In genomic region chr1:183845135-183845534, GRCm38 (mm10) we compare ENCODE assay signal across 19 mouse cellular contexts.
DNase-seq lines count a peak whose midpoint lies in the region; ATAC-seq and TF ChIP-seq lines count a peak whose summit lies in the region.
"Had no signal": no experiment of that assay in that cellular context is flagged by ENCODE, and none has a peak within 500 bp of the region (broad histone marks: within the 10 kb centered on the region; RNA-seq: fewer than 3 reads in every experiment).

No protein-coding gene starts in this region.

- no peaks in the 10 kb centered on the region for H3K36me3 ChIP-seq in liver, embryonic 11.5 days (ENCODE audit: control insufficient read depth, insufficient read depth, low read length)
- no peaks in the 10 kb centered on the region for H3K36me3 ChIP-seq in liver, postnatal 0 days (replicated peaks; ENCODE audit: insufficient read depth, low read length)
- H3K36me3 ChIP-seq: embryonic facial prominence, embryonic 12.5 days; forebrain, embryonic 15.5 days; heart, embryonic 15.5 days; hindbrain, embryonic 13.5 days had no signal

- H3K9ac ChIP-seq in liver, embryonic 11.5 days (ENCODE audit: low read depth, low read length): no peak overlapping the region
- H3K9ac ChIP-seq in liver, postnatal 0 days (replicated peaks): no peak overlapping the region
- H3K9ac ChIP-seq: embryonic facial prominence, embryonic 12.5 days; forebrain, embryonic 15.5 days; heart, embryonic 15.5 days; hindbrain, embryonic 13.5 days had no signal

- H3K4me3 ChIP-seq in liver, embryonic 11.5 days (ENCODE audit: low read depth, low read length): no peak overlapping the region
- H3K4me3 ChIP-seq in liver, postnatal 0 days (ENCODE audit: low read depth, low read length): no peak overlapping the region
- H3K4me3 ChIP-seq: embryonic facial prominence, embryonic 12.5 days; forebrain, embryonic 15.5 days; heart, embryonic 15.5 days; hindbrain, embryonic 13.5 days had no signal

- 39% methylated on average over 4 of the region's 4 CpGs for WGBS in liver, embryonic 11.5 days
- 40% methylated on average over 4 of the region's 4 CpGs for WGBS in liver, postnatal 0 days (ENCODE audit: insufficient replicate concordance)

- no peaks in the 10 kb centered on the region for H3K27me3 ChIP-seq in liver, embryonic 11.5 days (replicated peaks; ENCODE audit: control insufficient read depth, insufficient read depth, low read length)
- H3K27me3 ChIP-seq in liver, postnatal 0 days (ENCODE audit: insufficient read depth, low read length): no peaks in the 10 kb centered on the region
- H3K27me3 ChIP-seq: CH12.LX; embryonic facial prominence, embryonic 12.5 days; forebrain, embryonic 15.5 days; heart, embryonic 15.5 days; hindbrain, embryonic 13.5 days had no signal

- TF ChIP-seq EP300 in liver, postnatal 0 days (IDR thresholded peaks at IDR 0.05; ENCODE audit: low read depth): peak; percentile 63; the same call in 1 of the 2 replicates

- TF ChIP-seq POLR2A in brain, embryonic 14.5 days (IDR thresholded peaks at IDR 0.05; ENCODE audit: borderline replicate concordance, extremely low read depth, insufficient read depth, insufficient read length, poor library complexity, severe bottlenecking): no peak

- H3K9me3 ChIP-seq in liver, embryonic 11.5 days (ENCODE audit: control insufficient read depth, low read length): no peaks in the 10 kb centered on the region
- H3K9me3 ChIP-seq in liver, postnatal 0 days (ENCODE audit: low read length): no peaks in the 10 kb centered on the region
- H3K9me3 ChIP-seq: embryonic facial prominence, embryonic 12.5 days; forebrain, embryonic 15.5 days; heart, embryonic 15.5 days; hindbrain, embryonic 13.5 days had no signal

- DNase-seq in brain, embryonic 14.5 days (ENCODE audit: low read depth): peak; percentile 9
- DNase-seq in liver, embryonic 11.5 days (ENCODE audit: low spot score): no peak
- DNase-seq in liver, postnatal 0 days: no peak
- no peak for DNase-seq in kidney, adult 11 months
- no peak for DNase-seq in kidney, adult 8-10 months
- no peak for DNase-seq in left cerebral cortex, adult 11 months (ENCODE audit: low spot score)
- DNase-seq: adrenal gland, postnatal 14 days; cerebellum, adult 8-10 months; cerebellum, postnatal 14 days; gastrocnemius, postnatal 10 days; heart, adult 18-20 months; heart, postnatal 14 days had no signal

- no peak overlapping the region for H3K27ac ChIP-seq in liver, embryonic 11.5 days (ENCODE audit: low read depth, low read length)
- no peak overlapping the region for H3K27ac ChIP-seq in liver, postnatal 0 days (ENCODE audit: low read depth)
- H3K27ac ChIP-seq: embryonic facial prominence, embryonic 12.5 days; forebrain, embryonic 15.5 days; heart, embryonic 15.5 days; hindbrain, embryonic 13.5 days; hindbrain, postnatal 0 days had no signal

- ATAC-seq in liver, embryonic 11.5 days (replicated peaks; ENCODE audit: low FRiP score): peak; percentile 76
- no peak for ATAC-seq in liver, postnatal 0 days
- ATAC-seq: forebrain, embryonic 15.5 days; hindbrain, postnatal 0 days had no signal

- H3K4me2 ChIP-seq in liver, embryonic 11.5 days: no peak overlapping the region
- H3K4me2 ChIP-seq in liver, postnatal 0 days (ENCODE audit: low read depth, low read length): no peak overlapping the region
- H3K4me2 ChIP-seq: embryonic facial prominence, embryonic 12.5 days; forebrain, embryonic 15.5 days; heart, embryonic 11.5 days; heart, embryonic 15.5 days; hindbrain, embryonic 13.5 days had no signal

- no peak for TF ChIP-seq CTCF in brain, embryonic 14.5 days (IDR thresholded peaks at IDR 0.05; ENCODE audit: borderline replicate concordance, extremely low read depth, insufficient read depth, insufficient read length)
- no peak for TF ChIP-seq CTCF in liver, postnatal 0 days (IDR thresholded peaks at IDR 0.05; ENCODE audit: low read depth)

- H3K4me1 ChIP-seq in liver, embryonic 11.5 days (replicated peaks; ENCODE audit: control insufficient read depth, insufficient read depth, low read length): no peaks in the 10 kb centered on the region
- H3K4me1 ChIP-seq in liver, postnatal 0 days (ENCODE audit: insufficient read depth): no peaks in the 10 kb centered on the region
- H3K4me1 ChIP-seq: embryonic facial prominence, embryonic 12.5 days; forebrain, embryonic 15.5 days; heart, embryonic 15.5 days; hindbrain, embryonic 13.5 days had no signal
